Mouse (Mus musculus) intestine, embryonic 14.5 days (tissue): ENCODE results near the gene Dhx58. TPM values are rescaled to one million over a fixed set of nuclear protein-coding genes. Genes with fewer than 3 reads are reported as not detected.

ENCODE experiments used
- ATAC-seq: fragments of 200-750 bp; cut with Nextera tagmentation; replicated peaks from 2 replicates; pipeline ENCODE4 v1.8.0; 2017; ENCODE audit warnings: low read depth, moderate number of reproducible peaks, moderate TSS enrichment, moderate library complexity; ENCODE audit not compliant: low FRiP score, low TSS enrichment
- DNase-seq: peaks from one replicate; pipeline ENCODE4 v3.0.0-alpha.2; 2018; ENCODE audit warnings: low spot score
- H3K27ac ChIP-seq: fragments of 300-500 bp; sonication (generic); 2 replicates; pipeline ENCODE4 v1.5.1; 2014; ENCODE audit warnings: low read depth, mild to moderate bottlenecking, control low read depth
- H3K27me3 ChIP-seq: fragments of 300-500 bp; sonication (generic); replicated peaks from 2 replicates; pipeline ENCODE4 v1.6.1; 2014; ENCODE audit warnings: low read length, control low read depth; ENCODE audit not compliant: control insufficient read depth, insufficient read depth
- H3K36me3 ChIP-seq: fragments of 300-500 bp; sonication (generic); 2 replicates; pipeline ENCODE4 v1.6.1; 2014; ENCODE audit warnings: low read length, control low read depth; ENCODE audit not compliant: control insufficient read depth, insufficient read depth
- H3K4me1 ChIP-seq: fragments of 300-500 bp; sonication (generic); replicated peaks from 2 replicates; pipeline ENCODE4 v1.6.1; 2014; ENCODE audit warnings: low read length, control low read depth, mixed read lengths; ENCODE audit not compliant: control insufficient read depth, insufficient read depth
- H3K4me2 ChIP-seq: fragments of 300-500 bp; sonication (generic); 2 replicates; pipeline ENCODE4 v1.6.1; 2014; ENCODE audit warnings: low read length
- H3K4me3 ChIP-seq: fragments of 300-500 bp; sonication (generic); 2 replicates; pipeline ENCODE4 v1.5.1; 2014; ENCODE audit warnings: low read depth, low read length, control low read depth, mixed read lengths
- H3K9ac ChIP-seq: fragments of 300-500 bp; sonication (generic); 2 replicates; pipeline ENCODE4 v1.6.1; 2014; ENCODE audit warnings: mild to moderate bottlenecking, low read length
- H3K9me3 ChIP-seq: fragments of 300-500 bp; sonication (generic); 2 replicates; pipeline ENCODE4 v1.6.1; 2016; ENCODE audit warnings: low read length, control low read depth; ENCODE audit not compliant: control insufficient read depth
- WGBS: fragments of 180-500 bp; shearing (Covaris S2); extraction: QIAGEN DNeasy Blood & Tissue Kit; methylation state at CpG from one replicate; pipeline ENCODE4 v1.1.7; 2014; 5-methylcytosine and 5-hydroxymethylcytosine counted together
- polyA plus RNA-seq: library from polyadenylated mRNA; unstranded; fragments of >200 nt; fragmentation: Nextera tagmentation; extraction: Ambion mirVana; gene quantifications from 2 replicates; pipeline ENCODE4 v1.2.1, GENCODE M21; 2014

The Dhx58 gene
- polyA plus RNA-seq, 1 experiment from 2014 or later, result 2.4 TPM

DNA sequence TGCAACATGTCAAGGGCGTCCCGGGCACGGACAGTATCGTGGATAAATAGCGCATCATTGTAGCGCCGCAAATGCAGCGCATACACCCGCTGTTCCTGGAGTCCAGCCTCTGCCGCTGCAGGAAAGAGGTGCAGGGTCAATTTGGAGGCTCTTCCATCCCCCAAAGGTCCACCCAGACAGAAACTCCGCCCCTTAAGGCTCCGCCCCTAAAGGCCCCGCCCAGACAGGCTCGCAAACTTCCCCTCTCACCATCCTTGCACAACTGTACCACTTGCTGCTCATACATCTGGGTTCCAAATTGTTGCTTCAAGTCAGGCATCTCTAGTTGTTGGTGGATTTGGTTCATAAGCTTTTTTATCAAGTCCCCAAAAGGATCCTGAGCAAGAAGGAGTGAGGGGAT lies 2.8 kb downstream of the Dhx58 start:
- no peaks in the 10 kb centered on the region for H3K9me3 ChIP-seq
- no peak overlapping the region for H3K27ac ChIP-seq
- no peak overlapping the region for H3K9ac ChIP-seq
- peak overlapping the region; percentile 22 for H3K4me3 ChIP-seq
- H3K4me1 ChIP-seq, result no peaks in the 10 kb centered on the region; the same call in 1 of the 2 replicates
- DNase-seq (no peak), ATAC-seq (no peak)
- peak overlapping the region; percentile 47 for H3K4me2 ChIP-seq
- H3K36me3 ChIP-seq, result peaks cover 19% of the 10 kb centered on the region
- 4% methylated on average over 14 of the region's 14 CpGs for WGBS
- H3K27me3 ChIP-seq, result no peaks in the 10 kb centered on the region

DNA sequence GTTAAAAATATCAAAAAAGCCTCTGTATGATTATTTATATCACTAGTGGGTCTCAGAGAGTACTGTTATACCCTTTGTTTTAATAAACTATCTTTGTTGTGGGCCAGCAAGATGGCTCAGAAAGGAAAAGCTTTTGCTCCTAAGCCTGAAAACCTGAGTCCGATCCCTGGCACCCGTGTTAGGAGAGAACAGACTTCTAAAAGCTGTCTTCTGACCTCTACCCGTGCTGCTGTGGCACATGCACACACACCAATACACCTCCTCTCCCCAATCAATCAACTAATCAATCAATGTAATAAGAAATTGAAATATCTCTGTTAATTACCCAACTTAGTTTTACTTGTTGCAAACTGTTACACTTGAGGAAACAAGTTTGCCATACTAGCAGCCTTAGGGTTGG lies 3.4 kb downstream of the Dhx58 start:
- whole genome bisulfite sequencing, result 78% methylated on average over 3 of the region's 3 CpGs
- Histone ChIP-seq H3K9me3 (no peaks in the 10 kb centered on the region), H3K4me2 (peak overlapping the region; percentile 47; the same call in 1 of the 2 replicates), H3K27ac (no peak overlapping the region), H3K36me3 (peaks cover 13% of the 10 kb centered on the region), H3K27me3 (no peaks in the 10 kb centered on the region), H3K9ac (no peak overlapping the region), H3K4me3 (0 out of 2 replicates have a peak overlapping the region, but pooled peaks have one; percentile 22), H3K4me1 (no peaks in the 10 kb centered on the region; the same call in 1 of the 2 replicates)
- ATAC-seq (no peak), DNase-seq (no peak)

DNA sequence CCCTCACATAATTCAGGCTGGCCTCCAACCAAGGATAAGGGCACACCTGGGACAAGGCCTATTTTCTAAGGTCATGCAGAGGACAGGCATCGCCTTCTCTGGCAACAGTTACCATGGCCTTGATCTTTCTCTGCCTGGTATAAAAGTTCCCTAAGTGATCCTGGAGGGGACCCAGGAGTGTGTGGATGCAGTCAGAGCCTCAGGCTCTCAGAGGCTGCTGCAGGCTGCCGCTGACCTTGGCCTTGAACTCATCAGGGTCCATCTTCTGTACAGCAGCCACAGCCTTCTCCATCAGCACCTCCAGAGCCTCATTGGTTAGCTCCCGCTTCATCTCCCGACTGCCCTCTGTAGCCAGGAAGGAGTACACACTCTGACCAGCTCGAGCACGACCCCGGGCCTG lies 6.2 kb downstream of the Dhx58 start:
- H3K9me3 ChIP-seq, result no peaks in the 10 kb centered on the region
- no peak overlapping the region for H3K9ac ChIP-seq
- WGBS, result 73% methylated on average over 7 of the region's 7 CpGs
- ATAC-seq (no peak), DNase-seq (no peak)
- no peak overlapping the region for H3K27ac ChIP-seq
- no peak overlapping the region for H3K4me2 ChIP-seq
- no peaks in the 10 kb centered on the region for H3K36me3 ChIP-seq
- H3K27me3 ChIP-seq, result peaks cover under 1% of the 10 kb centered on the region; the same call in 1 of the 2 replicates
- no peak overlapping the region for H3K4me3 ChIP-seq
- H3K4me1 ChIP-seq, result no peaks in the 10 kb centered on the region; the same call in 1 of the 2 replicates

DNA sequence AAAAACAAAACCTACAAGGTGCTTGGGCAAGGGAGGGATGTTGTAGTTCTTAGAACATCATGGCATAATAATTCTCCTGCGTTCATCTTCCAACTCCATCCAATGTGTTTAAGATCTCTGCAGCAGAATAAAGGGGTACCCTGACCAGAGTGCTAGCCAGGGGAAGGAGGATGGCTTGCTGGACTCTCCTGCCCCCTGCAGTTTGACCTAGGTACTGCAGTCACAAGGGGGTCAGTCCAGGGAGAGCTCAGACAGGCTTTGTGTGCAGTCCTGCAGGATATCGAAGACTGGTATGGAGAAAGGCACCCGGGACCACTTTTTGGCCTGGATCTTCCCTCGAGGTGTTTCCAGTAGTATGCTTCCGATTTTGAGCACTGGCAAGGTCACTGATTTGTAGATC lies 9.1 kb downstream of the Dhx58 start:
- Histone ChIP-seq H3K27ac (no peak overlapping the region), H3K4me3 (no peak overlapping the region), H3K27me3 (peaks cover 16% of the 10 kb centered on the region), H3K9ac (no peak overlapping the region), H3K9me3 (no peaks in the 10 kb centered on the region), H3K4me1 (peaks cover 7% of the 10 kb centered on the region; the same call in 1 of the 2 replicates), H3K36me3 (no peaks in the 10 kb centered on the region), H3K4me2 (no peak overlapping the region)
- ATAC-seq (peak; percentile 57; the same call in 1 of the 2 replicates), DNase-seq (peak; percentile 88)
- WGBS, result 41% methylated on average over 5 of the region's 5 CpGs

GRCm38 (mm10) chr11:100693154-100693553 lies 10.9 kb downstream of the Dhx58 start:
- no peak for ATAC-seq
- Histone ChIP-seq H3K9ac (no peak overlapping the region), H3K9me3 (no peaks in the 10 kb centered on the region), H3K27ac (no peak overlapping the region), H3K27me3 (peaks cover 16% of the 10 kb centered on the region), H3K4me2 (no peak overlapping the region), H3K4me3 (no peak overlapping the region), H3K4me1 (peaks cover 7% of the 10 kb centered on the region; the same call in 1 of the 2 replicates), H3K36me3 (no peaks in the 10 kb centered on the region)
- DNase-seq, result no peak
- WGBS, result 17% methylated on average over 5 of the region's 5 CpGs

- no peaks in the 10 kb centered on the region for H3K9me3 ChIP-seq
- H3K4me3 ChIP-seq, result peak within 1 kb of the TSS; percentile 27
- WGBS, result 2% methylated on average over 23 of the region's 23 CpGs
- ATAC-seq, result no peak
- H3K27me3 ChIP-seq, result peaks cover 16% of the 10 kb centered on the region
- peak within 1 kb of the TSS; percentile 59 for H3K4me2 ChIP-seq
- no peaks in the 10 kb centered on the region for H3K36me3 ChIP-seq
- DNase-seq, result peak; percentile 67
- peaks cover 7% of the 10 kb centered on the region; the same call in 1 of the 2 replicates for H3K4me1 ChIP-seq
- no peak within 1 kb of the TSS for H3K27ac ChIP-seq
- 0 out of 2 replicates have a peak within 1 kb of the TSS, but pooled peaks have one; percentile 20 for H3K9ac ChIP-seq
Observed at GRCm38 (mm10) chr11:100692164-100692616, 11.9 kb downstream of the Dhx58 start, which contains the start of gene Zfp385c. Gene Zfp385c, minus strand, starts transcription at chr11:100692455.

DNA sequence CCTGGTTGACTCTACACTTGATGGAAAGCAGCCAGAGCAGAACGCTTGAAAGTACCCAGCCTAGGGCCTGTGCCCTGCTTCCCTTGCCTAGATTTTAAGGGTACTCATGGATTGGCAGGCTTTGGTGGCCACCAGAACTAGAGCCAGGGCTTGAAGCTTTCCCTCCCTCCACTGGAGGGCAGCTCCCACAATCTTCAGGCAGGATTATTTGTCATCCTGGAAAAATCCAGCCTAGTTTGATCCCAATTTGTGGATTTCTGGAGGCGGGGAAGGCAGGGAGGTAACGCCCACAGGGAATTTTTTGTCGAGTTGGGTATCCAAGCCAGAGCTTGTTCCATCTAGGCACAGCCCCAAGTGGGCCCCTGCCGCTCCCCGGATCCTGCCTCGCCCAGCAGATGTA lies 13.7 kb downstream of the Dhx58 start:
- WGBS, result 70% methylated on average over 7 of the region's 7 CpGs
- Histone ChIP-seq H3K4me1 (peaks cover 7% of the 10 kb centered on the region; the same call in 1 of the 2 replicates), H3K27ac (no peak overlapping the region), H3K36me3 (no peaks in the 10 kb centered on the region), H3K4me3 (no peak overlapping the region), H3K4me2 (no peak overlapping the region), H3K9ac (no peak overlapping the region), H3K9me3 (no peaks in the 10 kb centered on the region), H3K27me3 (peaks cover 16% of the 10 kb centered on the region)
- ATAC-seq, result no peak
- DNase-seq, result no peak

DNA sequence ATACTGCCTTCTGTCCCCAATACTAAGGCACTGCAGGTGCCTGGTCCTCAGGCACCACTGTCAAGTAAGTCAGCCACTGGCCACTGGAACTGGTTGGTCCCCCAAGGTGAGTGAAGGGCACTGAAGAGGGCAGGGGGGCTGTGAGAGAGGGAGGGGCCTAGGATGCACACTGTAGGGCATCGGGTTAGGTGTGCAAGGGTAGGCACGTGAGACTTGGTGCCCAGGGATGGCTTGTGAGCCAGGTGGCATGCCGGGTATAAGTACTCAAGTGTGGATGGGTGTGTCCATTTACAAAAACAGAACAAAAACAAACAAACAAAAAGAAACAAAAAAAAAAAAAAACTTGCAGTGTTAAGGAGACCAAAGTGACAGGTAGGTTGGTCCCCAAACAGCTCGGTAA lies 15.6 kb downstream of the Dhx58 start:
- H3K36me3 ChIP-seq, result no peaks in the 10 kb centered on the region
- peaks cover 7% of the 10 kb centered on the region; the same call in 1 of the 2 replicates for H3K4me1 ChIP-seq
- no peak for ATAC-seq
- H3K27me3 ChIP-seq, result peaks cover 16% of the 10 kb centered on the region
- H3K4me2 ChIP-seq, result no peak overlapping the region
- DNase-seq, result no peak
- no peak overlapping the region for H3K9ac ChIP-seq
- 80% methylated on average over 4 of the region's 4 CpGs for WGBS
- no peak overlapping the region for H3K4me3 ChIP-seq
- no peak overlapping the region for H3K27ac ChIP-seq
- no peaks in the 10 kb centered on the region for H3K9me3 ChIP-seq

- peaks cover 7% of the 10 kb centered on the region; the same call in 1 of the 2 replicates for H3K4me1 ChIP-seq
- no peaks in the 10 kb centered on the region for H3K36me3 ChIP-seq
- no peaks in the 10 kb centered on the region for H3K9me3 ChIP-seq
- 75% methylated on average over 7 of the region's 7 CpGs for WGBS
- DNase-seq (no peak), ATAC-seq (no peak)
- no peak overlapping the region for H3K4me3 ChIP-seq
- no peak overlapping the region for H3K4me2 ChIP-seq
- no peak overlapping the region for H3K9ac ChIP-seq
- peaks cover 11% of the 10 kb centered on the region for H3K27me3 ChIP-seq
- H3K27ac ChIP-seq, result no peak overlapping the region
Observed at GRCm38 (mm10) chr11:100687265-100687664, 16.8 kb downstream of the Dhx58 start.
